Mouse (Mus musculus) CD8-positive naive resting alpha-beta T cell, adult 2 months (primary cell): ENCODE results near the gene Senp2.

ENCODE experiments used
- DNase-seq, 2 experiments: peaks; one replicate each; pipeline ENCODE4 v3.0.0; 2022; ENCODE audit warnings: low read depth in 2 of 2, low spot score in 2 of 2

Senp2 gene

GRCm38 (mm10) chr16:22095751-22096150 lies 86.5 kb downstream of the Senp2 start:
- DNase-seq: no peak

- no peak for DNase-seq
Measured at GRCm38 (mm10) chr16:22097659-22098058, 88.4 kb downstream of the Senp2 start.
